Mouse (Mus musculus) megakaryocyte, embryonic 14.5 days (primary cell): ENCODE results near the gene Parvg.

ENCODE experiments used
- FLI1 ChIP-seq: IDR thresholded peaks from 2 replicates; pipeline ENCODE4 v1.6.1; 2012; ENCODE audit warnings: low read length, inconsistent platforms, mixed read lengths
- GATA1 ChIP-seq: IDR thresholded peaks from 3 replicates; pipeline ENCODE4 v1.6.1; 2012; ENCODE audit warnings: mixed read lengths, low read length, inconsistent platforms, borderline replicate concordance

DNA sequence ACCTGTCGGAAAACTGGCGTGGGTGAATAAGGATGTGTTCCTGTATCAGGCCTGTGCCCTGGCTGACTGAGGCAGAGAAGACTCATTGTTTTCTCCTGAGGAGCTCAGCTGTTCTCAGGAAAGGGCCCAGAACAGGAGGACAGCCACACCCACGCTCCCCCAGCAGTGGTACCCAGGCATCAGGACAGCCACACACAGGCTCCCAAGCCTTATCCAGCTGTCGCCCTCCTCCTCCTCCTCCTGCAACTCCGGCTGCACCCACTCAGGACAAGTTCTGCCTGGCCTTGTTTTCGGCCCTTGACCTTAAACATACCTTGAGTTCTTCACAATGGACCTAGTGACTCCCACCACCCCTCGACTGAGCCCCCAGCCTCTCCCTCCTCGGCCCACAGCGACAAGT lies 54.9 kb downstream of the Parvg start:
- no peak for TF ChIP-seq GATA1
- TF ChIP-seq FLI1, result no peak
